Mouse (Mus musculus) lung, postnatal 0 days (tissue): Measurements from ENCODE around the gene Srp68.

ENCODE experiments used
- CTCF ChIP-seq: IDR thresholded peaks from 2 replicates; pipeline ENCODE4 v1.5.1; 2016; ENCODE audit warnings: antibody characterized with exemption, mild to moderate bottlenecking
- EP300 ChIP-seq: IDR thresholded peaks from 2 replicates; pipeline ENCODE4 v1.6.1; 2016; ENCODE audit warnings: antibody characterized with exemption, mild to moderate bottlenecking, control low read depth

GRCm38 (mm10) chr11:116244580-116244979 lies 29.4 kb downstream of the Srp68 start:
- TF ChIP-seq EP300 (no peak), CTCF (no peak)
